Mouse (Mus musculus) thymus, adult 2 months (tissue): ENCODE measurements at regions not wholly inside any gene's neighbourhood (a gene's known extent, or its start where the extent isn't known, plus 50 kb on each side); places are given as distances from the start of the nearest gene placed in this dataset.

Experiments used
- DNase-seq: peaks from one replicate; pipeline ENCODE4 v3.0.0; 2021
- H3K27ac ChIP-seq: fragments of 200-500 bp; 2 replicates; pipeline ENCODE4 v1.5.1; 2012; ENCODE audit warnings: low read length, control low read depth; ENCODE audit not compliant: control insufficient read depth, insufficient read depth
- H3K27me3 ChIP-seq: fragments of 200-500 bp; 2 replicates; pipeline ENCODE4 v1.6.1; 2012; ENCODE audit warnings: mild to moderate bottlenecking, low read length, moderate library complexity, mixed read lengths; ENCODE audit not compliant: control insufficient read depth, insufficient read depth
- H3K36me3 ChIP-seq: fragments of 200-500 bp; 2 replicates; pipeline ENCODE4 v1.6.1; 2012; ENCODE audit warnings: mild to moderate bottlenecking, low read length, moderate library complexity; ENCODE audit not compliant: control insufficient read depth, insufficient read depth
- H3K4me1 ChIP-seq: fragments of 200-500 bp; replicated peaks from 2 replicates; pipeline ENCODE4 v1.6.1; 2012; ENCODE audit warnings: low read length; ENCODE audit not compliant: control insufficient read depth, insufficient read depth
- H3K4me3 ChIP-seq: fragments of 200-500 bp; 2 replicates; pipeline ENCODE4 v1.5.1; 2012; ENCODE audit warnings: mild to moderate bottlenecking, low read length, control low read depth, moderate library complexity; ENCODE audit not compliant: control insufficient read depth, insufficient read depth
- CTCF ChIP-seq: fragments of 200-500 bp; IDR thresholded peaks from 2 replicates; pipeline ENCODE4 v1.5.1; 2012; ENCODE audit warnings: mild to moderate bottlenecking, control low read depth, low read length, moderate library complexity, borderline replicate concordance; ENCODE audit not compliant: control insufficient read depth, poor library complexity, insufficient read depth; ENCODE audit errors: extremely low read depth
- POLR2A ChIP-seq: fragments of 200-500 bp; IDR thresholded peaks from 2 replicates; pipeline ENCODE4 v1.6.1; 2012; ENCODE audit warnings: mild to moderate bottlenecking, low read length, control low read depth, moderate library complexity; ENCODE audit not compliant: control insufficient read depth, poor library complexity, insufficient read depth; ENCODE audit errors: extremely low read depth
- WGBS: fragments of 180-500 bp; shearing (Covaris S2); methylation state at CpG from one replicate; pipeline ENCODE4 v1.1.7; 2018; 5-methylcytosine and 5-hydroxymethylcytosine counted together

- Histone ChIP-seq H3K27me3 (no peaks in the 10 kb centered on the region), H3K36me3 (no peaks in the 10 kb centered on the region), H3K4me1 (no peaks in the 10 kb centered on the region), H3K27ac (no peak overlapping the region), H3K4me3 (no peak overlapping the region)
- DNase-seq = no peak
- TF ChIP-seq CTCF (no peak), POLR2A (no peak)
- 93% methylated on average over 6 of the region's 6 CpGs for WGBS
These were observed 198.6 kb upstream of the Six2 start for GRCm38 (mm10) chr17:85886675-85887074.

- H3K27me3 ChIP-seq = no peaks in the 10 kb centered on the region
- 31% methylated on average over 4 of the region's 4 CpGs for WGBS
- H3K4me1 ChIP-seq = no peaks in the 10 kb centered on the region
- no peak for TF ChIP-seq CTCF
- TF ChIP-seq POLR2A = no peak
- no peak overlapping the region for H3K4me3 ChIP-seq
- no peak overlapping the region for H3K27ac ChIP-seq
- H3K36me3 ChIP-seq = no peaks in the 10 kb centered on the region
- DNase-seq = no peak
These were observed 198.2 kb upstream of the Six2 start for GRCm38 (mm10) chr17:85886237-85886636.

- Histone ChIP-seq H3K36me3 (no peaks in the 10 kb centered on the region), H3K27me3 (no peaks in the 10 kb centered on the region), H3K27ac (no peak overlapping the region), H3K4me1 (no peaks in the 10 kb centered on the region), H3K4me3 (no peak overlapping the region)
- no peak for TF ChIP-seq POLR2A
- no peak for TF ChIP-seq CTCF
- DNase-seq = no peak
- WGBS = 94% methylated on average over 8 of the region's 8 CpGs
These were observed 193.6 kb upstream of the Six2 start for GRCm38 (mm10) chr17:85881636-85882170.

GRCm38 (mm10) chr17:85881046-85881445, 193.0 kb upstream of the Six2 start:
- Histone ChIP-seq H3K4me1 (no peaks in the 10 kb centered on the region), H3K27me3 (no peaks in the 10 kb centered on the region), H3K27ac (no peak overlapping the region), H3K36me3 (no peaks in the 10 kb centered on the region), H3K4me3 (no peak overlapping the region)
- WGBS = 64% methylated on average over 5 of the region's 5 CpGs
- no peak for DNase-seq
- TF ChIP-seq POLR2A (no peak), CTCF (no peak)

- Histone ChIP-seq H3K4me3 (no peak overlapping the region), H3K27me3 (no peaks in the 10 kb centered on the region), H3K36me3 (no peaks in the 10 kb centered on the region), H3K27ac (no peak overlapping the region), H3K4me1 (peaks cover 6% of the 10 kb centered on the region)
- TF ChIP-seq CTCF (no peak), POLR2A (no peak)
- DNase-seq = peak; percentile 36
- 67% methylated on average over 3 of the region's 3 CpGs for WGBS
These were observed 189.4 kb upstream of the Six2 start for GRCm38 (mm10) chr17:85877426-85877825.

GRCm38 (mm10) chr17:85876853-85877252, 188.8 kb upstream of the Six2 start:
- DNase-seq = no peak
- TF ChIP-seq POLR2A = no peak
- no peak for TF ChIP-seq CTCF

More at GRCm38 (mm10) chr17:85876853-85877252, 188.8 kb upstream of the Six2 start:
- Histone ChIP-seq H3K36me3 (no peaks in the 10 kb centered on the region), H3K4me3 (no peak overlapping the region), H3K4me1 (peaks cover 6% of the 10 kb centered on the region), H3K27me3 (no peaks in the 10 kb centered on the region), H3K27ac (no peak overlapping the region)
- WGBS = 54% methylated on average over 10 of the region's 10 CpGs
